Mouse (Mus musculus) spleen, adult 2 months (tissue): ENCODE results near the gene Fga.

Experiments used
- CTCF ChIP-seq: fragments of 200-500 bp; IDR thresholded peaks from 2 replicates; pipeline ENCODE4 v1.5.1; 2011; ENCODE audit warnings: mild to moderate bottlenecking, inconsistent platforms; ENCODE audit not compliant: insufficient read depth, insufficient read length, insufficient replicate concordance; ENCODE audit errors: extremely low read depth
- POLR2A ChIP-seq: fragments of 200-500 bp; IDR thresholded peaks from 2 replicates; pipeline ENCODE4 v1.6.1; 2011; ENCODE audit warnings: low read depth, low read length, inconsistent platforms

DNA sequence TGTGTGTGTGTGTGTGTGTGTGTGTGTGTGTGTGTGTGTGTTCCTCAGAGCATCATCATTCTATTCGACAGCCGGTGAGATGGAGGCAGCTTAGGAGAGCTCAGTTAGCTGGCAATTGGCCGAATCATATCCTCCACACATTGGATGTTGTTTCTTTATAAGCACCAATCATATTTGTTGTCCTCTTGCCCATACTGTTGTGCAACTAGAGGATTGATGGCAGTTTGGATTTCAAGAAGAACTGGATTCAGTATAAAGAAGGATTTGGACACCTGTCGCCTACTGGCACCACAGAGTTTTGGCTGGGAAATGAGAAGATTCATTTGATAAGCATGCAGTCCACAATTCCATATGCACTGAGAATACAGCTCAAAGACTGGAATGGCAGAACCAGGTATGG is 14.7 kb upstream of the Fga start:
- no peak for TF ChIP-seq CTCF
- no peak for TF ChIP-seq POLR2A
